Mouse (Mus musculus): ENCODE results near the gene Hspa4. TPM values are rescaled to one million over a fixed set of nuclear protein-coding genes. Genes with fewer than 3 reads are reported as not detected.

The Hspa4 gene
- 499 TPM for polyA plus RNA-seq (2014; fragmentation: Illumina TruSeq; extraction: RNeasy Lipid Tissue Mini Kit (QIAGEN cat#74804); ENCODE audit: low read depth, low replicate concordance)

DNA sequence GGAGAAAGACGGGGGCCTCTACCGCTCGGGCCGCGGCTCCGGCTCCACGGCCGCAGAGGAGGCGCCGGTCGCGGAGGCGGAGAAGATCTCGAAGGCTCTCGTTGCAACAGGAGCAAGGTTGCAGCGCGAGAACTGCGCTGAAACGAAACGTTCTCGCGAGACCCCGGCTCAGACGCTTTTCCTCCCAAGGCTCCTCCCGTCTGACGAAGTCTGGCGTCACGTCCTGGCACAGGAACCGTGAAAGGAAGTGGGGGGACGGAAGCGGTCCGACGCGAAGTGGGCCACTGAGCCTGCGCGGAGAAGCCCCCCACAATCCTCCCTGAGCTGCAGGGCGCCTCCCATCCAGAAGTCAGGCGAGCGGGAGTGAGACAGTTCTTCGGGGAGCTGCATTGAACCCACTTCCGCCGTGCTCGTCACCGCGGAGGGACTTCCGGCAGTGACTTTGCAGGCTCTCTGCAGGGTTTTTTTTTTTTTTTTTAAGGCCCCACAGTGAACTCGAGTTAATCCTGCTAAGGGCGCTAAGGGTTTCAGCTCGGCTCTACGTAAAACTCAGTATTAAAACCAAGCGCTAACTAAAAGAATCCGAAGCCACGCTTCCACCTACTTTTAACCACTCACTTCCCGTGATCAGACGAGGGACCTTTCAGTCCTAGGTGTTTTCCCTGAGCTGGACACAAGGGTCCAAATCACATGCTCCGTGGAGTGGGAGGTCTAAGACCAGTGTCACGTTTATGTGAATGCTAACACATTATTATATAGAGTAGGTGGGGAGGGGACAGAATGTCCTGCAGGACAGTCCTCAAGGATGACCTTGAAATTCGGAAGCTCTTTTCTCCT, at the start of gene Hspa4:
Hspa4 (minus strand) TSS at position 128 of the 837 bp plus-strand sequence.

DNA sequence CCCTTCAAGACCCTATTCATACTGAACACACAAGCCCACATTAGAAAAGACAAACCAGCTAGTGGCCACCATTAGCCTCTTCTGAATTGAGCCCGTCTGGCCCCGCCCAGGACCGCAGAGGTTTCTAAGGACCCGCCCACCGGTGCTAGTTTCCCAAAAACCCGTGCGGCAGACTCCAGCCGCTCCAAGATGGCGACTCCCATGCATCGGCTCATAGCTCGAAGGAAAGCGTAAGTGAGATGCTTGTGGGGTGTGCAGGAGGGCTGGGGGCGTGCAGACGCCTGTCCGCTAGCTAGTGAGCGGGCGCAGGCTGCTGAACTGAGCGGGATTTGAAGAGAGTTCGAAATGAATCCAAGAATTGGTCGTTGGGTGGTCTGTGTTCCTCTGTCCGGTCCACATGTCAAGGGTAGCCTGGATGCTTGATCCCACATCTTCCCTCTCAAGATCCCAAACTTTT, 24.3 kb upstream of the Hspa4 start, which contains the start of gene Zcchc10:
Zcchc10 (plus strand) TSS at position 168 of the 457 bp plus-strand sequence.

Other genes with a start within 250 kb of the Hspa4 start
- 18.9 TPM for gene Zcchc10, start 24.2 kb upstream of the Hspa4 start, polyA plus RNA-seq (2014; fragmentation: Illumina TruSeq; extraction: RNeasy Lipid Tissue Mini Kit (QIAGEN cat#74804); ENCODE audit: low read depth, low replicate concordance)
- 274 TPM for gene Aff4, start 50.4 kb upstream of the Hspa4 start, polyA plus RNA-seq (2014; fragmentation: Illumina TruSeq; extraction: RNeasy Lipid Tissue Mini Kit (QIAGEN cat#74804); ENCODE audit: low read depth, low replicate concordance)
- not detected for gene Leap2, start 122.7 kb upstream of the Hspa4 start, polyA plus RNA-seq (2014; fragmentation: Illumina TruSeq; extraction: RNeasy Lipid Tissue Mini Kit (QIAGEN cat#74804); ENCODE audit: low read depth, low replicate concordance)
- gene Uqcrq, start 130.4 kb upstream of the Hspa4 start, polyA plus RNA-seq (2014; fragmentation: Illumina TruSeq; extraction: RNeasy Lipid Tissue Mini Kit (QIAGEN cat#74804); ENCODE audit: low read depth, low replicate concordance) = 150 TPM
- gene Gdf9, start 130.6 kb upstream of the Hspa4 start, polyA plus RNA-seq (2014; fragmentation: Illumina TruSeq; extraction: RNeasy Lipid Tissue Mini Kit (QIAGEN cat#74804); ENCODE audit: low read depth, low replicate concordance) = 10.9 TPM
- not detected for gene Gm10447, start 156.7 kb upstream of the Hspa4 start, polyA plus RNA-seq (2014; fragmentation: Illumina TruSeq; extraction: RNeasy Lipid Tissue Mini Kit (QIAGEN cat#74804); ENCODE audit: low read depth, low replicate concordance)
- 0.14 TPM for gene Shroom1, start 156.7 kb upstream of the Hspa4 start, polyA plus RNA-seq (2014; fragmentation: Illumina TruSeq; extraction: RNeasy Lipid Tissue Mini Kit (QIAGEN cat#74804); ENCODE audit: low read depth, low replicate concordance)
- gene Gm9837, start 170.0 kb upstream of the Hspa4 start, polyA plus RNA-seq (2014; fragmentation: Illumina TruSeq; extraction: RNeasy Lipid Tissue Mini Kit (QIAGEN cat#74804); ENCODE audit: low read depth, low replicate concordance) = 2.3 TPM
- not detected for gene Gm9945, start 179.7 kb upstream of the Hspa4 start, polyA plus RNA-seq (2014; fragmentation: Illumina TruSeq; extraction: RNeasy Lipid Tissue Mini Kit (QIAGEN cat#74804); ENCODE audit: low read depth, low replicate concordance)
- 0.29 TPM for gene Sowaha, start 179.8 kb upstream of the Hspa4 start, polyA plus RNA-seq (2014; fragmentation: Illumina TruSeq; extraction: RNeasy Lipid Tissue Mini Kit (QIAGEN cat#74804); ENCODE audit: low read depth, low replicate concordance)
- 2.5 TPM for gene Sept8, start 218.8 kb upstream of the Hspa4 start, polyA plus RNA-seq (2014; fragmentation: Illumina TruSeq; extraction: RNeasy Lipid Tissue Mini Kit (QIAGEN cat#74804); ENCODE audit: low read depth, low replicate concordance)